Mouse (Mus musculus) erythroblast, embryonic 14.5 days (primary cell): ENCODE data around the gene Syt5. TPM values are rescaled to one million over a fixed set of nuclear protein-coding genes. Genes with fewer than 3 reads are reported as not detected.
"Not testable (repeated sequence)": the region's sequence is repeated elsewhere in the genome, so short reads cannot be mapped to it uniquely, and the experiment has no call there.

Experiments used
- H3K27me3 ChIP-seq: 2 replicates; pipeline ENCODE4 v1.6.1; 2012; ENCODE audit warnings: inconsistent platforms; ENCODE audit not compliant: control insufficient read depth
- H3K36me3 ChIP-seq: 2 replicates; pipeline ENCODE4 v1.6.1; 2012; ENCODE audit warnings: mild to moderate bottlenecking, inconsistent platforms; ENCODE audit not compliant: control insufficient read depth
- H3K4me1 ChIP-seq: 2 replicates; pipeline ENCODE4 v1.6.1; 2012; ENCODE audit warnings: inconsistent platforms; ENCODE audit not compliant: control insufficient read depth
- H3K4me3 ChIP-seq: replicated peaks from 2 replicates; pipeline ENCODE3; 2012; ENCODE audit warnings: moderate library complexity, mild to moderate bottlenecking, inconsistent platforms
- H3K9me3 ChIP-seq: 2 replicates; pipeline ENCODE4 v1.6.1; 2012; ENCODE audit warnings: low read length, inconsistent platforms, mixed read lengths; ENCODE audit not compliant: control insufficient read depth
- GATA1 ChIP-seq: IDR thresholded peaks from 2 replicates; pipeline ENCODE4 v1.6.1; 2012; ENCODE audit warnings: low read length, inconsistent platforms, mixed read lengths
- TAL1 ChIP-seq: IDR thresholded peaks from 3 replicates; pipeline ENCODE4 v1.6.1; 2012; ENCODE audit warnings: low read length, inconsistent platforms, mixed read lengths
- polyA plus RNA-seq: library from polyadenylated mRNA; stranded (reverse); fragments of >175 nt; gene quantifications from 2 replicates; pipeline ENCODE4 v1.2.3, GENCODE M21; 2012

The Syt5 gene
- polyA plus RNA-seq: 0.38 and 0.50 TPM in 2 replicates

DNA sequence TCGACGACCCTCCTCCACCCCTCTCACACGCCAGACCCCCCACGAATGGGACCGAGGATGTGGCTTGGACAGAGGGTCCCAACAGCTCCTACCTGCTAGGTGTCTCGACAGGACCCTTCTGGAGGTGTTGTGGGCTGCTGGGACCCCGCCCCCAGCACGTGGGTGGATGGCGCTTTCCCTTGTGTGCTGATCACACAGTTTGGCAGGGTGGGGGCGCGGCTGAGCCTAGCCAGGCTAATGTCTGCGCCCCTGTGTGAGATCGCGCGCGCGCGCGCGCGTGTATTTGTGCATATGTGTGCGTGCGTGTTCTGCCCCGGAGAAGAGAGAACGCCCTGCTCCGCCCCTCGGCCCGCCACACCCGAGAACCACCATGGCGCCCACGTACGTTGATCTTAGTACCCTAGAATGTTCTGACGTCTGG, at the start of gene Syt5:
Gene Syt5 (minus strand): TSS at position 321 of the 421 bp plus-strand sequence.
- Histone ChIP-seq H3K4me1 (peaks cover 6% of the 10 kb centered on the region), H3K9me3 (no peaks in the 10 kb centered on the region), H3K27me3 (peaks cover 13% of the 10 kb centered on the region), H3K36me3 (no peaks in the 10 kb centered on the region), H3K4me3 (no peak within 1 kb of the TSS)
- no peak for TF ChIP-seq GATA1

DNA sequence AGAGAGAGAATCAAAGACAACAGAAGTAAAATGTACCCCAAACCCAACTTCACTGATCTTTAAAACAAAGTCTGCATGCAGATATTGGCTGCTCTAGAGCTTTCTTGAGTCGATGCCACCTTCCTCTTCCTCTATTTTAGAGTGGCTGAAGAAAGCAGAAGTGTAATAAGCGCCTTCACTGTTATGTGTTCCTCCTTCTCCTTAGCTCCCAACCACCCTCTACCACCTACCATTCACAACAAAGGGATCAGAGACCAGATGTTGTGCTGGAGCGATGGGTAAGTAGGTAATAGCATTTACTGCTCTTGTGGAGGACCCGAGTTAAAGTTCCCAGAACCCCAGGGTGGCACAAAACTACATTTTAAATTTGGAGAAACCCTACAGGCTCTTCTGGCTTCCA, 49.7 kb upstream of the Syt5 start:
- H3K4me3 ChIP-seq, H3K36me3 ChIP-seq, H3K4me1 ChIP-seq, H3K27me3 ChIP-seq, H3K9me3 ChIP-seq: not testable (repeated sequence)

DNA sequence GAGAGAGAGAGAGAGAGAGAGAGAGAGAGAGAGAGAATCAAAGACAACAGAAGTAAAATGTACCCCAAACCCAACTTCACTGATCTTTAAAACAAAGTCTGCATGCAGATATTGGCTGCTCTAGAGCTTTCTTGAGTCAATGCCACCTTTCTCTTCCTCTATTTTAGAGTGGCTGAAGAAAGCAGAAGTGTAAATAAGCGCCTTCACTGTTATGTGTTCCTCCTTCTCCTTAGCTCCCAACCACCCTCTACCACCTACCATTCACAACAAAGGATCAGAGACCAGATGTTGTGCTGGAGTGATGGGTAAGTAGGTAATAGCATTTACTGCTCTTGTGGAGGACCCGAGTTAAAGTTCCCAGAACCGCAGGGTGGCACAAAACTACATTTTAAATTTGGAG, 34.1 kb upstream of the Syt5 start:
- not testable (repeated sequence) for H3K4me1 ChIP-seq, H3K9me3 ChIP-seq, H3K27me3 ChIP-seq, H3K4me3 ChIP-seq, H3K36me3 ChIP-seq

DNA sequence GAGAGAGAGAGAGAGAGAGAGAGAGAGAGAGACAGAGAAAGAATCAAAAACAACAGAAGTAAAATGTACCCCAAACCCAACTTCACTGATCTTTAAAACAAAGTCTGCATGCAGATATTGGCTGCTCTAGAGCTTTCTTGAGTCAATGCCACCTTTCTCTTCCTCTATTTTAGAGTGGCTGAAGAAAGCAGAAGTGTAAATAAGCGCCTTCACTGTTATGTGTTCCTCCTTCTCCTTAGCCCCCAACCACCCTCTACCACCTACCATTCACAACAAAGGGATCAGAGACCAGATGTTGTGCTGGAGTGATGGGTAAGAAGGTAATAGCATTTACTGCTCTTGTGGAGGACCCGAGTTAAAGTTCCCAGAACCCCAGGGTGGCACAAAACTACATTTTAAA, 25.0 kb upstream of the Syt5 start:
- not testable (repeated sequence) for H3K36me3 ChIP-seq, H3K27me3 ChIP-seq, H3K4me3 ChIP-seq, H3K9me3 ChIP-seq, H3K4me1 ChIP-seq

DNA sequence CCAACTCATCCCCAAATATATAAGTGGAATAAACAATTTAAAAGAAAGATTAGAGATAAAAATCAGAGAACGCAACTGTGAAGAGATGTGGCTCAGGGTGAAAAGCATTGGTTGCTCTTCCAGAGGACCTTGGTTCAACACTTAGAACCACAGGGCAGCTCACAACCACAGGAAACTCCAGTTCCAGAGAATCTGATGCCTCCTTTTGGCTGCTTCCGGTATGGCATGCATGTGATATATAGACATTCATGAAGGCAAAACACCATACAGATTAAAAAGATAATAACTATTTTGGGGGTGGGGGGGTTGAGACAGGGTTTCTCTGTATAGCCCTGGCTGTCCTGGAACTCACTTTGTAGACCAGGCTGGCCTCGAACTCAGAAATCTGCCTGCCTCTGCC, 15.3 kb upstream of the Syt5 start:
- Histone ChIP-seq H3K4me1 (no peaks in the 10 kb centered on the region), H3K27me3 (no peaks in the 10 kb centered on the region)
- TF ChIP-seq TAL1: no peak
- TF ChIP-seq GATA1: no peak

DNA sequence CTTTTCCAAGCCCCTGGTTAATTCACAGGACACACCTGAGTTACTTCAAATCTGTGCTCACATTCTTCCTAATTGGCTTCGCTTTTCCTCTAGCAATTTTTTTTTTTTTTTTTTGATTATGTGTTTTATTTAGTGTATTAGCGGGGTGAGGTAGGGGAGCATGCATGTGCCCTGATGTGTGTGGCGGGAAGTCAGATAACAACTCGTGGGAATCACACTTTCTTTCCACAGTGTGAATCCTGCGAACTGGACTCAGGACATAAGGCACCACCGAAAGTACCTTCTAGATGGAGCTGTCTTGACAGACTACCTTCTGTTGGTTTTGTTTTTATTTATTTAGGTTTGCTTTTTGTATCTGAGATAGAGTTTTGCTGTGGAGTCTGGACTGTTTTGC, 9.8 kb upstream of the Syt5 start:
- no peak for TF ChIP-seq TAL1
- no peak for TF ChIP-seq GATA1
- no peaks in the 10 kb centered on the region for H3K4me1 ChIP-seq
- H3K4me3 ChIP-seq: no peak overlapping the region
- H3K36me3 ChIP-seq: no peaks in the 10 kb centered on the region
- no peaks in the 10 kb centered on the region for H3K9me3 ChIP-seq
- no peaks in the 10 kb centered on the region; the same call in 1 of the 2 replicates for H3K27me3 ChIP-seq

More for the DNA sequence above, 15.3 kb upstream of the Syt5 start:
- Histone ChIP-seq H3K4me3 (no peak overlapping the region), H3K36me3 (no peaks in the 10 kb centered on the region), H3K9me3 (no peaks in the 10 kb centered on the region)

DNA sequence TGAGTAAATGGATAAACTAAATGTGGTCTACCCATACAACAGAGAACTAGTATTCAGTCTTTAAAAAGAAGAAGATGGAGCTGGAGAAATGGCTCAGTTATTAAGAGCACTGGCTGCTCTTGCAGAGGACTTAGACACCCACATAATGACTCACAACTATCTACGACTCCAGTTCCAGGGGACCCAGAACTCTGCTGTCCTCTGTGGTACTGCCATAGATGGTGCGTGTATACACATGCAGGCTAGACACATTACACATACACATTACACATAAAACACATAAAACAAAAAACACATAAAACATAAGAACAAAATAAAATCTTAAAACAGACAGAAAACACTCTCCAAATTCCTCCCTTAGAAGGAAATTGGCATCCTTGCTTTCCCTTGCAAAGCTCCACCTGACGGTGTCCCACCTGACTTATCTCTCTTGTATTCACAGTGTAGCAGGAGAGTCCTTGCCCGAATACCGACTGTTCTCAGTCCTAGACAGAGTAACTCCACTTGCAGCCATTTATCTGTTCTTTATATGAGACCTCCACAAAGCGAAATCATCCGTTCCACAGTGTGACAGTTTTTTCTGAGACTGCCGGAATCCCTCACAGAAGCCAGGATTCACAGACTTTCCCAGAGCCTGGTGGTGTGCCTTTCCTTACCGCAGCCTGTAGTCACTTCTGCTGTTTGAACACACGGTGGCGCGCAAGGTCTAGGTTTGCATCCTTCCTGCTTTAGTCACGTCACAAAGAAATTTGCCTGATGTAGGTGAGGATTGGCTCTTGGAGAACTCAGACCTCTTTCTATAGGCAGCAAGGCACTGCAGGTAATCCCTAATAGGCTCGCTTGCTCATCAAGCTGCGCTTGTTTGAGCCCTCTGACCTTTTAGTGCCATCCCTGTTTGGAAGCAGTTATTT, 9.2 kb upstream of the Syt5 start:
- Histone ChIP-seq H3K4me3 (no peak overlapping the region), H3K4me1 (no peaks in the 10 kb centered on the region), H3K36me3 (no peaks in the 10 kb centered on the region), H3K9me3 (no peaks in the 10 kb centered on the region), H3K27me3 (no peaks in the 10 kb centered on the region; the same call in 1 of the 2 replicates)
- no peak for TF ChIP-seq GATA1
- no peak for TF ChIP-seq TAL1

DNA sequence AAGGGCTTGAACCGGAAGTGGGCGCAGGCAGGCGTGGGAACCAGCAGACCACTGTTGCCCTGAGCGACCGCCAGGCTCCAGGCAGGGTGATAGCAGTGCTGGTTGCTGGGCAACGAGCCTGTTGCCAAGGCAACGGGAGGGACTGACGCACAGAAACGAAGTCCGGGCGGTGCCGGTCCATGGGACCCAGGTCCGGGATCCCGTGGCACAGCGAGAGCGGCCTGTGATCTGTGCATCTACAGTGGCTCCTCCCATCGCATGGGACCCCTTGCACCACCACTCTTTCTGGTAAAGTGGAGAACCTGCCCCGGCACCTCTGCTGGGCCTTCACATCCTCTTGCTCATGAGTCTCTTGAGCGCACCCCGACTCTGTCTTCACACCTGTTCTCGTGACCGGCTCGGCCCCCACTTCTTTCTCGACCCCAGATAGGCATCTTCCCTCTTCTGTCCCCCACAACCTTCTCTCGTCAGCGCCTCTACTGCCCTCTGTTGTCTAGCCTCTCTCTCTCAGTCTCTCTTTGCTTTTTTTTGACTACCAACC, 680 bp downstream of the Syt5 start:
- Histone ChIP-seq H3K4me1 (peaks cover 6% of the 10 kb centered on the region), H3K9me3 (no peaks in the 10 kb centered on the region), H3K4me3 (no peak overlapping the region), H3K36me3 (no peaks in the 10 kb centered on the region), H3K27me3 (peaks cover 13% of the 10 kb centered on the region)
- TF ChIP-seq TAL1: no peak
- no peak for TF ChIP-seq GATA1

DNA sequence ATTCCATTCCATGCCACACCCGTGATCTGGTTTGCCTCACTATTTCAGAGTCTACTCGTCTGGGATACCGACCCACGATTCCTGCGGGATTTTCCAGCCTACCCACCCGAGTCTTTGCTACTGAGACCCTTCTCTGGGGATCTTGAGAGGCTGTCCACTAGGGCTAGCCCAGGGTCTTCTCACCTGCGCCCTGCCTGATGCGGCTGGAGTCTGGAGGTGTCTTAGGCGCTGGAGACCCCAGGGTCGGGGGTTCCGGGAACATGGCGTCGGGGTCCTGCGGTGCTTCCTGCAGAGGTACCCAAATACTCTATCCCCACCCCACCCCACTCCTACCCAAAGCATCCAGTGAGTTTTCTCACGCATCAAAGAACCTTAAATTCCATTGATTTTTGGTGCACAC, 1.3 kb downstream of the Syt5 start:
- H3K9me3 ChIP-seq: no peaks in the 10 kb centered on the region
- no peaks in the 10 kb centered on the region for H3K36me3 ChIP-seq
- TF ChIP-seq GATA1 (no peak), TAL1 (no peak)
- H3K27me3 ChIP-seq: peaks cover 13% of the 10 kb centered on the region
- H3K4me3 ChIP-seq: no peak overlapping the region
- peaks cover 6% of the 10 kb centered on the region for H3K4me1 ChIP-seq

DNA sequence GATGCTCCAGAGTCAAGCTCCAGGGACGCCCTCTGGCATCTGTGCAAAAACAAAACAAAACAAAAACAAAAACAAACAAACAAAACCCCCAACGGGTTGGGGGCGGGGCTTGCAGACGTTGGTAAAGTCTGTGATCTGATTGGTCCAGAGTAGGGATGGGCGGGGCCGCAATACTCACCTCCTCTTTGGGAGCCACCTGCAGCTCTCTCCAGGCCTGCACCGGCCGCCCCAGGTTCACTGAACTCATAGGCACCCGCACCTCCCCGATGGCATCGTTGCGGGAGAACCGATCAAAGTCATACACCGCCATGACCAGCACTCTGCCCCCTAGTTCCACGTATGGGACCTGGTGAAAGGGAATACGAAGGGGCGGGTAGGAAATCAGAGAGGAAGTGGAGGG, 5.3 kb downstream of the Syt5 start:
- H3K9me3 ChIP-seq: no peaks in the 10 kb centered on the region
- TF ChIP-seq TAL1 (no peak), GATA1 (no peak)
- no peak overlapping the region for H3K4me3 ChIP-seq
- H3K27me3 ChIP-seq: peaks cover 7% of the 10 kb centered on the region
- peaks cover 2% of the 10 kb centered on the region; the same call in 1 of the 2 replicates for H3K4me1 ChIP-seq
- H3K36me3 ChIP-seq: no peaks in the 10 kb centered on the region
